Mouse (Mus musculus) forebrain, embryonic 16.5 days (tissue): ENCODE results near the gene Olfr355. TPM values are rescaled to one million over a fixed set of nuclear protein-coding genes. Genes with fewer than 3 reads are reported as not detected.

ENCODE experiments used
- ATAC-seq: fragments of 200-750 bp; cut with Nextera tagmentation; 2 replicates; pipeline ENCODE4 v1.8.0; 2017; ENCODE audit warnings: mild to moderate bottlenecking, moderate library complexity
- H3K27ac ChIP-seq: fragments of 300-500 bp; sonication (generic); 2 replicates; pipeline ENCODE4 v1.5.1; 2014; ENCODE audit warnings: low read length, control low read depth
- H3K27me3 ChIP-seq: fragments of 300-500 bp; sonication (generic); replicated peaks from 2 replicates; pipeline ENCODE4 v1.6.1; 2014; ENCODE audit warnings: low read length; ENCODE audit not compliant: control insufficient read depth, insufficient read depth
- H3K36me3 ChIP-seq: fragments of 300-500 bp; sonication (generic); 2 replicates; pipeline ENCODE4 v1.6.1; 2014; ENCODE audit not compliant: control insufficient read depth, insufficient read depth
- H3K4me1 ChIP-seq: fragments of 300-500 bp; sonication (generic); replicated peaks from 2 replicates; pipeline ENCODE4 v1.6.1; 2014; ENCODE audit warnings: low read length; ENCODE audit not compliant: control insufficient read depth, insufficient read depth
- H3K4me2 ChIP-seq: fragments of 300-500 bp; sonication (generic); 2 replicates; pipeline ENCODE4 v1.6.1; 2014; ENCODE audit warnings: mild to moderate bottlenecking, low read length, control low read depth
- H3K4me3 ChIP-seq: fragments of 300-500 bp; sonication (generic); replicated peaks from 2 replicates; pipeline ENCODE4 v1.5.1; 2014; ENCODE audit warnings: mild to moderate bottlenecking, low read length, control low read depth
- H3K9ac ChIP-seq: fragments of 300-500 bp; sonication (generic); replicated peaks from 2 replicates; pipeline ENCODE4 v1.6.1; 2014; ENCODE audit warnings: low read depth, low read length, control low read depth
- H3K9me3 ChIP-seq: fragments of 300-500 bp; sonication (generic); 2 replicates; pipeline ENCODE4 v1.6.1; 2016; ENCODE audit warnings: low read length; ENCODE audit not compliant: control insufficient read depth
- WGBS: fragments of 180-500 bp; shearing (Covaris S2); extraction: QIAGEN DNeasy Blood & Tissue Kit; methylation state at CpG from one replicate; pipeline ENCODE4 v1.1.7; 2014; 5-methylcytosine and 5-hydroxymethylcytosine counted together
- polyA plus RNA-seq: library from polyadenylated mRNA; unstranded; fragments of >200 nt; fragmentation: Nextera tagmentation; extraction: Ambion mirVana; gene quantifications from 2 replicates; pipeline ENCODE4 v1.2.1, GENCODE M21; 2015

Gene Olfr355
- not detected in 2 replicates for polyA plus RNA-seq

- Histone ChIP-seq H3K9me3 (no peaks in the 10 kb centered on the region; the same call in 1 of the 2 replicates), H3K9ac (no peak within 1 kb of the TSS), H3K27ac (no peak within 1 kb of the TSS), H3K4me2 (no peak within 1 kb of the TSS), H3K4me1 (no peaks in the 10 kb centered on the region), H3K4me3 (no peak within 1 kb of the TSS), H3K27me3 (no peaks in the 10 kb centered on the region), H3K36me3 (no peaks in the 10 kb centered on the region)
- ATAC-seq, result no peak
Measured at GRCm38 (mm10) chr2:36928797-36929196, at the start of gene Olfr355. Olfr355 (minus strand) TSS chr2:36928897.

DNA sequence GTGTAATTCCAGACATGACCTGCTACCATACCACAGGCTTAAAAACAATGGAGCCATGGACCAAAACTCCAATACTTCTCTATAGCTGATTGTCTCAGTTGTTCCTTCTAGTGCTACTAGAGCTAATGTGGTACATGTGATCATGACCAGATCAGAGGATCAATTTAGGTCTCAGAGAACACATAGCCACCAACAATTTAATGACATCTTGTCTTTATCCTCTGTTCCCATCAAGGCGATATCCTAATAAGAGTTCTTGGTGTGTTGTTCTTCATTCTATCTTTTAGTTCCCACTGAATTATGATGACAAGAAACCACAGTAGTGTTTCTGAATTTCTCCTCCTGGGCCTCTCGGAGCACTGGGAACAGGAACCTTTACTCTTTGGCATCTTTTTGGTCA is 8.1 kb upstream of the Olfr355 start, which contains the start of gene Olfr356:
Olfr356 (plus strand) TSS at position 301 of the 400 bp plus-strand sequence.
- H3K4me1 ChIP-seq, result no peaks in the 10 kb centered on the region
- no peak within 1 kb of the TSS for H3K27ac ChIP-seq
- H3K4me2 ChIP-seq, result no peak within 1 kb of the TSS
- no peak for ATAC-seq
- H3K36me3 ChIP-seq, result no peaks in the 10 kb centered on the region
- 86% methylated on average over 2 of the region's 2 CpGs for WGBS
- H3K27me3 ChIP-seq, result no peaks in the 10 kb centered on the region
- no peak within 1 kb of the TSS for H3K9ac ChIP-seq
- H3K9me3 ChIP-seq, result peaks cover 5% of the 10 kb centered on the region
- no peak within 1 kb of the TSS for H3K4me3 ChIP-seq

DNA sequence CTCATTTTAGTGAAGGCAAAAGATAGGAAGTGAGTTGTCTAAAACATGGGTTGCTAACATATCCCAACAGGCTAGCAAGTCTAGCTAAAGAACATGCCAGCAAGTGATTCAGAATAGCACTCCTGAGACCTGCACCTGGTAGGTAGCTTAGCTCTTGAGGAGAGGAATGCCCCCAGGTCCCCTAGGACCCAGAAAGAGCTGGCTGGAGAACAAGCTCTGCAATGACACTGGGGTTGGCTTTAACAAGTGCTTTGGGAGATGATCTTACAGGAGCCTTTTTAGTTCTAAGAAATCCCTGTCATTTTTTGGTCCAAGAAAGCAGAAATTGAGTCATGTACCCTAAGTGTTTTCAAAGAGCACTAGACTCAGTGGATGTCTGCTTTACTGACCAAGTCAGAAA is 23.3 kb downstream of the Olfr355 start, which contains the start of gene Olfr354:
Olfr354 (plus strand) TSS at position 301 of the 400 bp plus-strand sequence.
- ATAC-seq, result no peak
- Histone ChIP-seq H3K4me1 (no peaks in the 10 kb centered on the region), H3K27ac (no peak within 1 kb of the TSS), H3K4me2 (no peak within 1 kb of the TSS), H3K36me3 (no peaks in the 10 kb centered on the region), H3K9ac (no peak within 1 kb of the TSS), H3K4me3 (no peak within 1 kb of the TSS), H3K9me3 (peaks cover 10% of the 10 kb centered on the region; the same call in 1 of the 2 replicates), H3K27me3 (no peaks in the 10 kb centered on the region)

DNA sequence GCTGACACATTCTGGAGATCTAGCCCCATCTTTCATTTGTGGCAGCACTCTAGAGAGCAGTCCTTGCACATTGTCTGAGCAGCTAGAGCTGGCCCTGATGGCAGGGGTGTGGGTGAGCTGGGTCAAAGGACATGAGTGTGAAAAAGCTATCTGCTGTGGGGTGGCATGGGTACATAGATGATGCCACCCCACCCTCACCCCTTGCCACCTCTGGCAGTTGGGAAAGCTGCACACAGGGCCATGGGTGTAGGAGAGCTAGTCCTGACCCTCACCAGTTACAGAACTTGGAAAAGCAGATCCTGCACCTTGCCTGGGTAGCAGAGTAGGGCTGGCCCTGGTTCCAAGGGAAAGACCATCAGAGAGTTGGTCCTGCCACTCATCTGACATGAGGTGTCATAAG is 31.6 kb downstream of the Olfr355 start:
- Histone ChIP-seq H3K27ac (no peak overlapping the region), H3K9me3 (0 out of 2 replicates have a peak, but pooled peaks cover 12% of the 10 kb centered on the region), H3K4me1 (no peaks in the 10 kb centered on the region), H3K4me2 (no peak overlapping the region), H3K36me3 (no peaks in the 10 kb centered on the region), H3K9ac (no peak overlapping the region), H3K27me3 (no peaks in the 10 kb centered on the region), H3K4me3 (no peak overlapping the region)
- ATAC-seq, result no peak

DNA sequence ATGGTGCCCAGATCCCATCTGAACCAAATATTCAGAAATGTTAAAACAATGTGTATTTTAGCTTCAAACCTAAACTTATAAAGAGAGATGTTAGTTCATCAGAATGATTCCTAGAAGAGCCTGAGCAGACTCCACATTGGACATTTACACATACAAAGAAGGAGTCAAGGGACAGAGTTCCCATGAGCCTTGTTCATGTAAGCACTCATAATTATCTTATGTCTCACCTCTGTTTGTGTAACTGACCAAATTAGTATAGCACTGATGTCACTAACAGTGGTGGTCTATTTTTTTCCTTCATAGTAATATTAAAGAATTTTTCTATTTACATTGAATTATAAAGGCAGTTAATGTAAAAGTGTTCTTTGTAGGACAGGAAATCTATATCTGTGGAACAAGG is 35.9 kb downstream of the Olfr355 start, which contains the start of gene Olfr353:
Olfr353 (minus strand) TSS at position 101 of the 400 bp plus-strand sequence.
- H3K9ac ChIP-seq, result no peak within 1 kb of the TSS

More for the DNA sequence above, 35.9 kb downstream of the Olfr355 start, which contains the start of gene Olfr353:
- H3K4me2 ChIP-seq, result no peak within 1 kb of the TSS
- H3K36me3 ChIP-seq, result no peaks in the 10 kb centered on the region
- H3K4me3 ChIP-seq, result no peak within 1 kb of the TSS
- no peaks in the 10 kb centered on the region for H3K27me3 ChIP-seq
- ATAC-seq, result no peak
- peaks cover 14% of the 10 kb centered on the region; the same call in 1 of the 2 replicates for H3K9me3 ChIP-seq
- H3K27ac ChIP-seq, result no peak within 1 kb of the TSS
- no peaks in the 10 kb centered on the region for H3K4me1 ChIP-seq

Other genes with a start within 250 kb of the Olfr355 start
- gene Olfr346, start 243.1 kb downstream of the Olfr355 start, polyA plus RNA-seq, result not detected in 2 replicates
- gene Olfr347, start 197.0 kb downstream of the Olfr355 start, polyA plus RNA-seq, result not detected in 2 replicates
- not detected in 2 replicates for gene Olfr348, start 144.6 kb downstream of the Olfr355 start, polyA plus RNA-seq
- gene Olfr50, start 138.4 kb downstream of the Olfr355 start, polyA plus RNA-seq, result not detected in 2 replicates
- not detected in 2 replicates for gene Olfr3, start 111.9 kb downstream of the Olfr355 start, polyA plus RNA-seq
- not detected in 2 replicates for gene Olfr350, start 82.6 kb downstream of the Olfr355 start, polyA plus RNA-seq
- gene Olfr351, start 66.2 kb downstream of the Olfr355 start, polyA plus RNA-seq, result not detected in 2 replicates
- gene Olfr352, start 60.4 kb downstream of the Olfr355 start, polyA plus RNA-seq, result not detected in 2 replicates
- not detected in 2 replicates for gene Olfr353, start 36.0 kb downstream of the Olfr355 start, polyA plus RNA-seq
- gene Olfr354, start 23.2 kb downstream of the Olfr355 start, polyA plus RNA-seq, result not detected in 2 replicates
- not detected in 2 replicates for gene Olfr356, start 8.2 kb upstream of the Olfr355 start, polyA plus RNA-seq
- gene Olfr357, start 64.9 kb upstream of the Olfr355 start, polyA plus RNA-seq, result not detected in 2 replicates
- not detected in 2 replicates for gene Olfr358, start 80.4 kb upstream of the Olfr355 start, polyA plus RNA-seq
- not detected in 2 replicates for gene Olfr360, start 136.8 kb upstream of the Olfr355 start, polyA plus RNA-seq
- gene Olfr361, start 160.4 kb upstream of the Olfr355 start, polyA plus RNA-seq, result not detected in 2 replicates
- not detected in 2 replicates for gene Olfr362, start 189.0 kb upstream of the Olfr355 start, polyA plus RNA-seq
- gene Olfr364-ps1, start 210.4 kb upstream of the Olfr355 start, polyA plus RNA-seq, result not detected in 2 replicates